Mouse (Mus musculus) limb, embryonic 12.5 days (tissue): ENCODE measurements around the gene Alpk3. TPM values are rescaled to one million over a fixed set of nuclear protein-coding genes. Genes with fewer than 3 reads are reported as not detected.
"Not testable (repeated sequence)": the region's sequence is repeated elsewhere in the genome, so short reads cannot be mapped to it uniquely, and the experiment has no call there.

Source experiments
- ATAC-seq: fragments of 200-750 bp; cut with Nextera tagmentation; 2 replicates; pipeline ENCODE4 v1.8.0; 2017; ENCODE audit warnings: low read depth, moderate TSS enrichment; ENCODE audit not compliant: insufficient number of reproducible peaks, insufficient read depth, low FRiP score, low TSS enrichment
- H3K27ac ChIP-seq: fragments of 300-500 bp; sonication (generic); 2 replicates; pipeline ENCODE4 v1.5.1; 2016; ENCODE audit warnings: mild to moderate bottlenecking, moderate library complexity
- H3K27me3 ChIP-seq: fragments of 300-500 bp; sonication (generic); 2 replicates; pipeline ENCODE4 v1.6.1; 2016; ENCODE audit warnings: mild to moderate bottlenecking, moderate library complexity
- H3K36me3 ChIP-seq: fragments of 300-500 bp; sonication (generic); 2 replicates; pipeline ENCODE4 v1.6.1; 2016; ENCODE audit warnings: mild to moderate bottlenecking, moderate library complexity
- H3K4me1 ChIP-seq: fragments of 300-500 bp; sonication (generic); replicated peaks from 2 replicates; pipeline ENCODE4 v1.6.1; 2016
- H3K4me2 ChIP-seq: fragments of 300-500 bp; sonication (generic); 2 replicates; pipeline ENCODE4 v1.6.1; 2016; ENCODE audit warnings: mild to moderate bottlenecking, moderate library complexity
- H3K4me3 ChIP-seq: fragments of 300-500 bp; sonication (generic); replicated peaks from 2 replicates; pipeline ENCODE4 v1.5.1; 2016; ENCODE audit warnings: mild to moderate bottlenecking
- H3K9ac ChIP-seq: fragments of 300-500 bp; sonication (generic); replicated peaks from 2 replicates; pipeline ENCODE4 v1.6.1; 2016; ENCODE audit warnings: mild to moderate bottlenecking, moderate library complexity
- H3K9me3 ChIP-seq: fragments of 300-500 bp; sonication (generic); 2 replicates; pipeline ENCODE4 v1.6.1; 2016; ENCODE audit warnings: mild to moderate bottlenecking, moderate library complexity
- WGBS: fragments of 180-500 bp; shearing (Covaris S2); methylation state at CpG from one replicate; pipeline ENCODE4 v1.1.7; 2016; 5-methylcytosine and 5-hydroxymethylcytosine counted together
- polyA plus RNA-seq: library from polyadenylated mRNA; unstranded; fragments of >200 nt; fragmentation: Nextera tagmentation; extraction: Ambion mirVana; gene quantifications from 2 replicates; pipeline ENCODE4 v1.2.1, GENCODE M21; 2016

Gene Alpk3
- polyA plus RNA-seq, 1 experiment from 2014 or later, result 1.3 TPM

DNA sequence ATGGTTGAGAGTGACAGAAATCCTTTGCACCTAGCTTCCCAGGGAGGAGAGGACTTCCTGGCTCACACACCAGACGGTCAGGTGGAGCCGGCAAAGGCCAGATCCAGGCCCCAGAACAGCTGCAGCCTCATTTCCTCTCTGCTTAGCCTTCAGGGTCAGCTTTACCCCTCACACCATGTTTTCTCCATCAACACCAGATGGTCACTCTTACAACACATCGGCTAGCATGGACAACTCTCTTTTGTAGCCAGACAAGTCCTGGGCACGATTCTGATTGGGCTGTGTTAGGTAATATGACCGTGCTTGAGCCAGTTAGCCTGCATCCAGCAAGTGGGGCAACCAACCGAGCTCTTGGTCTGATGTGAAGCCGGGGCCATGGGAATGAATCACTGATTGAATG lies 74.5 kb downstream of the Alpk3 start:
- ATAC-seq, result no peak
- WGBS, result 17% methylated on average over 7 of the region's 7 CpGs
- H3K9me3 ChIP-seq, result peaks cover 10% of the 10 kb centered on the region; the same call in 1 of the 2 replicates
- peaks cover 45% of the 10 kb centered on the region for H3K4me1 ChIP-seq
- no peak overlapping the region for H3K9ac ChIP-seq
- no peak overlapping the region for H3K4me2 ChIP-seq
- H3K27me3 ChIP-seq, result no peaks in the 10 kb centered on the region
- H3K36me3 ChIP-seq, result no peaks in the 10 kb centered on the region
- H3K4me3 ChIP-seq, result no peak overlapping the region
- peak overlapping the region; percentile 18 for H3K27ac ChIP-seq

DNA sequence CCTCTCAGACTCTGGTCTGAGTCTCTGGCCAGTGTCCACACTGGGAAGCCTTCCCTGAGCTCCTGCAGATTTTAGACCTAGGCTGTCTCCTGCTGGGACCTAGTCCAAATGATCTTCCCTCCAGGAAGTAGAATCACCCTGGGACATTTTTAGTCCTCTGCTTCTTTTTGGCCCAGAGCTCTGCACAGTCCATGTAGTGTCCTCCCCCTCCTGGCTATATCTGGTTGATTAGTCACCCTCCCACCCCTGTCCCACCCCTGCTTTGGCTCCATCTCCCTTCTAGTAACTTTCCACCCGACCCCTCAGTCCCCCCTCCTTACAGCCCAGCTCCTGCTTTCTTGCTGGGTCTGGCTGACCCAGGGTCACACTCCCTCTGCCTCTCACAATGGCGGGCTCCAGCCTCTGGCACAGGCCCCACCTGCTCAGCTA lies 75.5 kb downstream of the Alpk3 start:
- H3K27ac ChIP-seq, result 0 out of 2 replicates have a peak overlapping the region, but pooled peaks have one; percentile 29
- H3K4me2 ChIP-seq, result no peak overlapping the region
- 11% methylated on average over 2 of the region's 2 CpGs for WGBS
- peaks cover 45% of the 10 kb centered on the region for H3K4me1 ChIP-seq
- no peak overlapping the region for H3K4me3 ChIP-seq
- no peak for ATAC-seq
- no peaks in the 10 kb centered on the region for H3K27me3 ChIP-seq
- H3K9me3 ChIP-seq, result peaks cover 5% of the 10 kb centered on the region; the same call in 1 of the 2 replicates
- H3K9ac ChIP-seq, result no peak overlapping the region
- no peaks in the 10 kb centered on the region for H3K36me3 ChIP-seq

DNA sequence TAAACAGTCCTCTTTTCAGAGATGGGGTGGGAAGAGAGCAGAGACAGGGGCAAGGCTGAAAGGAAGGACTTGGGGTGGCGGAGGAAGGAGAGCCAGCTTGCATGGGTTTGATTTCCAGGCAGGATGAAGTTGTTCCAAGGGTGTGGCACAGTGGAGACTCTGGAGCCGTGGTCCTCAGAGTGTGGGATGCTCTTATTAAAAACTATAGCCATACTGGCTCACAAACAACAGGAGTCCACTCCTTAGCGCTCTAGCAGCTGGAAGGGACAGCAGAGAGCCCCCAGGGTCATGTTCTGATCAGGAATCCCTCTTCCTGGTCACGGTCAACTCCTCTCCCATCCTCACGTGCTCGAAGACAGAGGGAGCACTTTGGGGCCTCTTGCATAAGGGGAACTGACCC lies 76.0 kb downstream of the Alpk3 start:
- no peaks in the 10 kb centered on the region for H3K9me3 ChIP-seq
- no peak overlapping the region for H3K27ac ChIP-seq
- no peak overlapping the region for H3K9ac ChIP-seq
- ATAC-seq, result no peak
- H3K4me2 ChIP-seq, result no peak overlapping the region
- peaks cover 45% of the 10 kb centered on the region for H3K4me1 ChIP-seq
- no peaks in the 10 kb centered on the region for H3K27me3 ChIP-seq
- H3K36me3 ChIP-seq, result no peaks in the 10 kb centered on the region
- no peak overlapping the region for H3K4me3 ChIP-seq
- whole genome bisulfite sequencing, result 66% methylated on average over 6 of the region's 6 CpGs

DNA sequence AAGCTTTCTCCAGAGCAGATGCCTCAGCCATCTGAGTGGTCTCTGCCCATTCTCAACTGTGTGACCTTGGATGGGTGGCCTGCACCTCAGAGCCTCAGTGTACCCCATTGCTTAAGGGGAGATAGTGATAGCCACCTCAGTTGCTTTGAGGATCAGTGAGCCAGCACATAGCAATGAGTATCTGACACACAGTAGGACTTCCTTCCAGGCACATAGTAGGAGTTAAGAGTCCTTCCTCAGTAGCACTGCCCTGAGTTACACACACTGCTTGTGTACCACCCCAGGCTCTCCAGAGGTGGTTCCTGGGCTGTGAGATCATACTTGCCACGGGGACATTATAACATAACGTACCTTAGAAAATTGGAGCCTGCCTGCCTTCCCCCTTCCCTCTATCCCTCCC lies 76.5 kb downstream of the Alpk3 start:
- WGBS, result 66% methylated on average over 2 of the region's 2 CpGs
- H3K27me3 ChIP-seq, result no peaks in the 10 kb centered on the region
- H3K4me1 ChIP-seq, result peaks cover 45% of the 10 kb centered on the region

DNA sequence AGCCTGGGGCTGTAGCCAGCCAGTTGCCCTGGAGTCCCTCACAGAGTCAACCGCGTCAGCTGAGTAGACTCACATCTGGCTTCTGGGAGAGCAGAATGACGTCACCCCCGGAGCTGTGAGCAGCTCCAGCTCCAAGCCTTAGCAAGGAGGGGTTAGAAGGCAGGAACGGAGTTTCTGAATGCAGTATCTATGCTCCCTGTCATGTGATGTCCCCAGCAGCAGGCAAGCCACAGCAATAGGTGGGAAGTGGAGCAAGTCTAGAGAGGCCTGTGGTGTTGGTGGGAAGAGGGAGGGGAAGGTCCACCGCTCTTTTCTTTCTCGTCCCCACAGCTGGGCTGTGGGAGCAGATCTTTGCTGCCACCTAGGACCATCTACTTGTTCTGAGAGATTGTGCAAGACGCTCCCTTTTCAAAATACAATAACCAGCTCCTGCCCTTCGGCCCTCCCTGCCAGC lies 77.2 kb downstream of the Alpk3 start:
- peak; percentile 85 for ATAC-seq
- no peaks in the 10 kb centered on the region for H3K9me3 ChIP-seq
- H3K36me3 ChIP-seq, result no peaks in the 10 kb centered on the region
- peak overlapping the region; percentile 51 for H3K4me2 ChIP-seq
- peak overlapping the region; percentile 23; the same call in 1 of the 2 replicates for H3K4me3 ChIP-seq
- peak overlapping the region; percentile 66 for H3K27ac ChIP-seq
- no peak overlapping the region; the same call in 1 of the 2 replicates for H3K9ac ChIP-seq
- no peaks in the 10 kb centered on the region for H3K27me3 ChIP-seq
- 6% methylated on average over 9 of the region's 9 CpGs for WGBS
- peaks cover 44% of the 10 kb centered on the region for H3K4me1 ChIP-seq

More for the DNA sequence above, 76.5 kb downstream of the Alpk3 start:
- ATAC-seq, result no peak
- Histone ChIP-seq H3K9ac (no peak overlapping the region), H3K9me3 (no peaks in the 10 kb centered on the region), H3K4me2 (no peak overlapping the region), H3K36me3 (no peaks in the 10 kb centered on the region), H3K27ac (no peak overlapping the region), H3K4me3 (no peak overlapping the region)

DNA sequence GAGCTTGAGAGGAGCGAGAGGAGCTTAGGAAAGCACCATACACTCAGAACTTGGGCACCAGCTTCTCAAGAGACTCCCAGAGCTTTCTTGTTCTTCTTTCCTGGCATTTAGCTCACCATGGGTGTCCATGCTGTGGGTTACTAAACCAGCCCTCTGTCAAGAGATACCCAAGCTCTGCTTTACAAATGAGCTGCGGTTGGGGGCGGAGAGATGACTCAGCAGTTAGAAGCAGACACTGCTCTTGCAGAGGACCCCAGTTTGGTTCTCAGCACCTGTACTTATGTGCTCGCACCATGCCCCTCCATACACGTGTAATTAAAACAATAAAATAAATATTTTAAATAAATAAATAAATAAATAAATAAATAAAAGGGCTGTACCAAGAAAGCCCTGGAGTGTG lies 79.9 kb downstream of the Alpk3 start:
- peaks cover 25% of the 10 kb centered on the region for H3K4me1 ChIP-seq
- ATAC-seq, result no peak
- 87% methylated on average over 5 of the region's 5 CpGs for WGBS

DNA sequence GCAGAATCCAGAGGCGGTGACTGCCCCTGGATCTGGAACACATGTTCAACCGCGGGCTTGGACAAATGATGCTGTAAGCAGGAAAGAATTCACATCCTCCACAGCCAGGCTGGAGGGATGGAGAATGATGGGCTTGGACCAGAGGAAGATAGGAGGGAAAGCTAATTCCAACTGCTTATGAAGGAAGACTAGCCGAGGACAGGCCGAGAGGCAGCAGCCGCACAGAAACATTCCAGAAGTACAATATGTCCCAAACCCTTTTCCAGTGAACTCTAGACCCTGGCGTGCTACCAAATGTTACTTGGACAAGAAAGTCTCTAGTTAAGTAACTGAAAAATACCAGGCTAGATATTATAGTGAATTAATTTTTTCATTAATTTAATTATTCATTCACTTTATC lies 81.7 kb downstream of the Alpk3 start:
- Histone ChIP-seq H3K4me3 (no peak overlapping the region), H3K9me3 (no peaks in the 10 kb centered on the region), H3K4me1 (peaks cover 10% of the 10 kb centered on the region), H3K27ac (no peak overlapping the region), H3K9ac (no peak overlapping the region), H3K36me3 (no peaks in the 10 kb centered on the region), H3K27me3 (no peaks in the 10 kb centered on the region), H3K4me2 (no peak overlapping the region)
- 88% methylated on average over 7 of the region's 7 CpGs for WGBS
- no peak for ATAC-seq

More for the DNA sequence above, 79.9 kb downstream of the Alpk3 start:
- no peak overlapping the region for H3K27ac ChIP-seq
- H3K9me3 ChIP-seq, result no peaks in the 10 kb centered on the region
- H3K36me3 ChIP-seq, result no peaks in the 10 kb centered on the region
- H3K4me3 ChIP-seq, result no peak overlapping the region
- H3K4me2 ChIP-seq, result no peak overlapping the region
- no peaks in the 10 kb centered on the region for H3K27me3 ChIP-seq
- no peak overlapping the region for H3K9ac ChIP-seq

DNA sequence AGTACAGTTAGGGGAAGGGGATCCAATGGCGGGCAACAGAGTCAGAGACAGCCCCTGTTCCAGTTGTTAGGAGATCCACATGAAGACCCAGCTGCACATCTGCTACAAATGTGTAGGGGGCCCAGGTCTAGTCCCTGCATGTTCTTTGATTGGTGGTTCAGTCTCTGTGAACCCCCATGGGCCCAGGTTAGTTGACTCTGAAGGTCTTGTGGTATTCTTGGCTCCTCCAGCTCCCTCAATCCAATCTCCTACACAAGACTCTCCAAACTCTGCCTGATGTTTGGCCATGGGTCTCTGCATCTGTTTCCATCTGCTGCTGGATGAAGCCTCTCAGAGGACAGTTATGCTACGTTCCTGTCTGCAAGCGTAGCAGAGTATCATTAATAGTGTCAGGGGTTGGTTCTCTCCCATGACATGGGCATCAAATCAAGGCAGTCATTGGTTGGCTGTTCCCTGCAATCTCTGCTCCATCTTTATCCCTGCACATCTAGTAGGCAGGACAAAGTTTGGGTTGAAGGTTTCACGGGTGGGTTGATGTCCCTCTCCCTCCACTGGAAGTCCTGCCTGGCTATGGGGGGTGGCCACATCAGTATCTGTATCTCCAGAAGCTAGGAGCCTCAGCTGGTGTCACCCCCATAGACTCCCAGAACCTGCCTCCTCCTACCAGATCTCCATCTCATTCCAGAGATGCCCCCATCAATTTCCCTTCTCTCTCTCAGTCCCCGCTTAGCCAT lies 82.4 kb downstream of the Alpk3 start:
- no peaks in the 10 kb centered on the region for H3K9me3 ChIP-seq
- ATAC-seq, result no peak
- 87% methylated on average over 5 of the region's 5 CpGs for WGBS
- H3K36me3 ChIP-seq, result no peaks in the 10 kb centered on the region
- no peak overlapping the region for H3K27ac ChIP-seq
- H3K4me1 ChIP-seq, result peaks cover 5% of the 10 kb centered on the region
- no peaks in the 10 kb centered on the region for H3K27me3 ChIP-seq
- no peak overlapping the region for H3K9ac ChIP-seq
- H3K4me2 ChIP-seq, result no peak overlapping the region
- H3K4me3 ChIP-seq, result no peak overlapping the region

DNA sequence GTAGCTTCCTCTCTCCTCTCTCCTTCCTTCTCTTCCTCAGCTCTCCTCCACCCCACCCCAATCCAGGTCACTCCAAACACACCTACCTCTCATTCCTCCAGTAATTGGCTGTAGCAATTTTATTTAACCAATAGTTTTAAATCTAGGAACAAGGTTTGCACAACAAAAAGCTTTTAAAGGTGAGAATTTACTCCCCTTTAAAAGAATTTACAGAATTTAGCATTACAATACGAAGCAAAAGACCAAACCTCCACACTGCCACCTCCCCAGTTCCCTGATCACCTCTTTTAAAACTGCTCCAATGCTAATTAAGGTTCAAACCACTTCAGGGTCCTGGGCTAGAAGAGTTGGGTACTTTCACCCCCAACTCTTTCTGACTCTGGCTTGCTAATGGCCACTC lies 84.1 kb downstream of the Alpk3 start:
- Histone ChIP-seq H3K9ac (no peak overlapping the region), H3K4me2 (no peak overlapping the region)
- ATAC-seq, result no peak

DNA sequence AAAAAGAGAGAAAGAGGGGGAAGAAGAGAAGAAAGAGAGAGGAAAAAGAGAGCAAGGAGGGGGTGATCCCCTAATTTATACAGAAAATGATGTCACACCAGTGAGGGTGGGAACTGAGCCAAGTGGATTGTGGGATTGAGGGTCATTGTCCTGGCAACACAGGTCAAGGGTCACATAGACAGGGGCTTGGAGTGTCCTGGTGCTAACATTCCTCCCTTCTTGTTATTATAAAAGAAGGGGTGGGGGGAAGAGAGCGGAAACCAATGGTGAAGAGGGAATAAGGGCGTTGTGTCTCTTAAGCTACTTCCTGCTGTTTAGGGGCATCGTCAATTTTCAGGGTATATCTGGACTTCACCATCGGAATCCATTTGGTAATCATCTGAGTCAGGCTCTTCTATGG lies 85.7 kb downstream of the Alpk3 start:
- not testable (repeated sequence) for ATAC-seq, H3K27ac ChIP-seq, H3K4me3 ChIP-seq, H3K4me1 ChIP-seq, H3K27me3 ChIP-seq, H3K9ac ChIP-seq, H3K36me3 ChIP-seq, H3K9me3 ChIP-seq, H3K4me2 ChIP-seq
- WGBS, result 82% methylated on average over 4 of the region's 4 CpGs

More for the DNA sequence above, 84.1 kb downstream of the Alpk3 start:
- H3K9me3 ChIP-seq, result no peaks in the 10 kb centered on the region
- no peak overlapping the region for H3K4me3 ChIP-seq
- no peaks in the 10 kb centered on the region for H3K27me3 ChIP-seq
- H3K4me1 ChIP-seq, result no peaks in the 10 kb centered on the region
- H3K36me3 ChIP-seq, result no peaks in the 10 kb centered on the region
- WGBS, result 61% methylated on average over 1 of the region's 1 CpGs
- no peak overlapping the region for H3K27ac ChIP-seq

DNA sequence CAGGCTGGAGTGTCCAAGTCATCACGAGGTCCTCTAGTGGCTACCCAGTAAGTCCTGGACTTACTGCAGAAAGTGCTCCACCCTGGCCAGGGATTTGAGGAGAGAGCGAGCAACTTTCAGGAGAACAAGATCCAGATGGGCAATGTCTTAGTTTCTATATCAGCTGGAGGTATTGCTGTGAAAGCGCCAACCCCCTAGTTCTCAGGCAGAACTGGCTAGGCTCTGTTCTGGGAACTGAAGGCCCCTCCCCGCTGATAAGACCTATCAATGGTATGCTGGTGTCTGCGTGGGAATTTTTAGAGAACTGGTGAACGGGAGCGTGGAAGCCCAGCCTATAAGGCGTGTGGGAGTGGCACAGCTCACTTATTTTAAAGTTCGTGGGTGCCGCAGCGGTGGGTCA lies 92.4 kb downstream of the Alpk3 start:
- H3K4me1 ChIP-seq, result no peaks in the 10 kb centered on the region
- H3K27ac ChIP-seq, result no peak overlapping the region
- H3K36me3 ChIP-seq, result no peaks in the 10 kb centered on the region
- no peak for ATAC-seq
- H3K27me3 ChIP-seq, result no peaks in the 10 kb centered on the region
- no peak overlapping the region for H3K9ac ChIP-seq
- no peak overlapping the region for H3K4me3 ChIP-seq
- H3K9me3 ChIP-seq, result peaks cover 10% of the 10 kb centered on the region; the same call in 1 of the 2 replicates
- H3K4me2 ChIP-seq, result no peak overlapping the region
- WGBS, result 88% methylated on average over 11 of the region's 11 CpGs

DNA sequence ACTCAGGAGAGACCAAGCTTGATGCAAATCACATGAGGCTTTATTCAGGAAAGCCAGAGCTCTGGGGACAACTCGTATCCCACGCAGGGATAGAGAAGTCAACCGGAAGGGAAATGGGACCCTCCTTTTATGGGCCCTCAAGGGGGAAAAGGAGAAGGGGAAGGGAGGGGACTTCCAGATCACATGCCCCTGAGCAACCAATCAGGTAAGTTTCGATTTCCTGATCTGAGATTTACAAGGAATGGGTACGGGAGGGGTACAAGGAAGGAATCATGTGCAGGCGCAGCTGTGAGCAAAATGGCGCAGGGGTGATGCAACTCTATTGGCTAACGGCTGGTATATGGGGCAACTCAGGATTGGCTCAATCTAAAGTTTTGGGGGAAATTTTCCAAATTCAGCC lies 93.8 kb downstream of the Alpk3 start:
- WGBS, result 92% methylated on average over 8 of the region's 8 CpGs

More for the DNA sequence above, 93.8 kb downstream of the Alpk3 start:
- Histone ChIP-seq H3K27ac (no peak overlapping the region), H3K9me3 (peaks cover 10% of the 10 kb centered on the region; the same call in 1 of the 2 replicates), H3K4me3 (no peak overlapping the region), H3K4me1 (no peaks in the 10 kb centered on the region), H3K4me2 (no peak overlapping the region), H3K27me3 (no peaks in the 10 kb centered on the region), H3K36me3 (no peaks in the 10 kb centered on the region), H3K9ac (no peak overlapping the region)
- no peak for ATAC-seq
